Mouse (Mus musculus) thymus, postnatal 10 days (tissue): Measurements from ENCODE around the gene Gpr27.

ENCODE experiments used
- DNase-seq, 2 experiments: peaks; one replicate each; pipeline ENCODE4 v3.0.0; 2021; ENCODE audit warnings: low spot score in 2 of 2

Gpr27 gene

DNA sequence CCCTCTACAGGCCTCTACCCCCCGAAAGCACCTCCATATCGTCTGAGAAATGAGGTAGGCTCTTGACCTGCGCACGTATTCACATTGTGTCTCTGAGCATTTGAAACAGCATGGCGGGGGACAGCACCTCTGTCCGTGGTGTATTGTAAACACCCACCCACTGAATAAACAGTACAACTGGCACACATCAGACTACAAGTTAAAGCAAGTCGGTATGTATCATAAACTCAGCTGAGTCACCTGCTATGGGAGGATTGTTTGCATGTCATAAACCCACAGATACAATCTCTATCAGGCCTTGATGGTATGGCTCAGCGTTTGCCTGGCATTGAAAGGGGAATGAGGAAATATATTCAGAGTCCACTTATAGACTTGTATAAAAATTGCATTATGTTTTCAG lies 15.2 kb upstream of the Gpr27 start:
- no peak for DNase-seq

DNA sequence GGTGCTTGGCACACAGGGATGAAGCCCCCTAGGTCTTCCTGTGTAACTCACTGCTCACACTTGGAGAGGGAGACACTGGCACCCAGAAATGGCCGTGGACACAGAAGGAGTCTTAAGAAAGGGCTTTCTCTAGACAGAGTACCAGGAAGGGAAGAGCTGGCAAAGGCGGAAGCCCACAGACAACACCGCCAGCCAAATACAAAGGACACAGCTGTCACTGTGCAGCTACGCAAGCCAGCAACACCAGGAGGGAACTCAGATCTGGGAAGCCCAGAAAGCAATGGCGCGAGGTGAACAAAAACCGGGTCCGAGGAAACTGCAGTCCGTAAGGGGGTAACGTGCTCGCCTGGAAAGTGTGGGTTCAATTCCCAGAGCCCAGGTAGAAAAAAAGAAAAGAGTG lies 14.4 kb upstream of the Gpr27 start:
- no peak for DNase-seq

DNA sequence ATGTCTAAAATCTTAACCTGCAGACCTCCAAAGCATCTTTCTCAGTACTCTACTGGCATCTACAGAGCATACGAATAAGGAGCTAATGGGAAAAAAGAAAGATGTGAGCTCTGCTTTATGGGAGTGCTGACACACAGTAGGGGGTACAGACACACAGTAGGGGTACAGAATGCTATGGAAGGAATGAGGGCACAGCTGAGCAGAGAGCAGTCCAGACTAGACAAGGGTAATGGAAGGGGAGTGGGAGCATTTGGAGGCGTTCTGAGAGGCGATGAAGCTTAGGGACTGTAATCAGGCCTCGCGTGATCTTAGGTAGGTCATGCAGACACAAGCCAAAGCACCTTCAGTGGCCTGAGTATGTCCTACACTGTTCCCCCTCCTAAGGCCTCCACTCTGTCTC lies 8.5 kb upstream of the Gpr27 start:
- DNase-seq = no peak

DNA sequence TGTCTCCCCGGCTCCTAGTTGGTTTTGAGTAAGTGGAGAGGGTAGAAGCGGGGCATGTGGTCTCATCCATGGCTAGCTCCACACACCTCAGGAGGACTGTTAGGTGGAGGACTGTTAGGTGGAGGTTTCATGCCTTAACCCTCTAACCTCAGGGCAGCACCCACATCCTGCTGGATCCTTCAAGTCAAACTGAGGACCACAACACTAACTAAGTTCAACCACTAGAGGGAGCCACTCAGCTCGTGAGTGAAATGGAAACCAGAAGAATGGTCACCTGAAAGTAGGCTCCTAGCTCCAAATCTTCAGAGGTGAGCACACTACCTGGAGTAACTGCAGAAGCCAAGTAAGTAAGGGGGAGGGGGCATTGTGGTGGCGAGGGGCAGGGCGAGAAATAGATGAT lies 7.6 kb upstream of the Gpr27 start:
- DNase-seq = peak in 1 of 2 experiments; percentile 65

DNA sequence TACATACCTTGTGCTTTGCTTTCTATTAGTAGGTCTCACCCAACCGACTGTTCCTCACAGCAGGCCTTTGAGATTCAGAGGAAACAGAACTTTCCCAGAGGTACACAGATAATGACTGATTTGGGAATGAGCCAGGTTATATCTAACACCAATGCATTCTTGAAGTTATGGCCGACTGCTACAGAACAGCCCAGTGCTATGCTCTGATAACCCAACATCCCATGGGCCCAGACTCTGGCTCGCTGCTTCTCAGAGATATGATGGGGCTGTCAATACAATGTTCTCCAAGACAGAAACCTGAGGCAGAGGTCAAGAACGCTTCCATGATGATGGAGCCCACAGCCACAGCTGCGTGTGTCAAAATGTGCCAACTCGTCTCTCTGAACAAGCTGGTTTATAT lies 4.0 kb upstream of the Gpr27 start:
- no peak for DNase-seq

DNA sequence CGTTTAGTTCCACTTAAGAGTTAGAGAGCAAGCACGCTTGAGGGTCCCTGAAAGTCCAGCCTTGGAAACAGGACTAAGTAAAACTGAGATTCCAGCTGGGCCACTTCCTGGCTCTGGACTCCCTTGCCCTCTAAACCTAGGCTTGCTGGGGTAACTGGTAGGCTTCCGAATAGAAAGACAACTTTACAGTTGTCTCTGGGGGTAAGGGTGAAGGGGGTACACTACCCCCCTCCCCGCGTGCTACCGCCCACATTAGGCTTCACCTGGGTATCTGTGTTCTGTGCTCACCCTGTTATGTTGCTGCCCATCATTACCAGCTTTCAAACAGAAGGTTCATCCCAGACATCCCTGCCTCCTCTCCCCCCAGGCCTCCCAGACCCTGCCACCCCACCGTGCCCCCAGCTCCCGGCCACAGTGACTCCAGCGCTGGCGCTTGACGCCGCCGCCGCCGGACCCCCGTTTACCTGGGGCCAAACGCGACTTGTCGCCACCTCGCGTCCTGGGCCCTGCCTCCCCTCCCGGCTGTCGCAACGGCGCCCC lies 743 bp upstream of the Gpr27 start:
- no peak for DNase-seq

DNA sequence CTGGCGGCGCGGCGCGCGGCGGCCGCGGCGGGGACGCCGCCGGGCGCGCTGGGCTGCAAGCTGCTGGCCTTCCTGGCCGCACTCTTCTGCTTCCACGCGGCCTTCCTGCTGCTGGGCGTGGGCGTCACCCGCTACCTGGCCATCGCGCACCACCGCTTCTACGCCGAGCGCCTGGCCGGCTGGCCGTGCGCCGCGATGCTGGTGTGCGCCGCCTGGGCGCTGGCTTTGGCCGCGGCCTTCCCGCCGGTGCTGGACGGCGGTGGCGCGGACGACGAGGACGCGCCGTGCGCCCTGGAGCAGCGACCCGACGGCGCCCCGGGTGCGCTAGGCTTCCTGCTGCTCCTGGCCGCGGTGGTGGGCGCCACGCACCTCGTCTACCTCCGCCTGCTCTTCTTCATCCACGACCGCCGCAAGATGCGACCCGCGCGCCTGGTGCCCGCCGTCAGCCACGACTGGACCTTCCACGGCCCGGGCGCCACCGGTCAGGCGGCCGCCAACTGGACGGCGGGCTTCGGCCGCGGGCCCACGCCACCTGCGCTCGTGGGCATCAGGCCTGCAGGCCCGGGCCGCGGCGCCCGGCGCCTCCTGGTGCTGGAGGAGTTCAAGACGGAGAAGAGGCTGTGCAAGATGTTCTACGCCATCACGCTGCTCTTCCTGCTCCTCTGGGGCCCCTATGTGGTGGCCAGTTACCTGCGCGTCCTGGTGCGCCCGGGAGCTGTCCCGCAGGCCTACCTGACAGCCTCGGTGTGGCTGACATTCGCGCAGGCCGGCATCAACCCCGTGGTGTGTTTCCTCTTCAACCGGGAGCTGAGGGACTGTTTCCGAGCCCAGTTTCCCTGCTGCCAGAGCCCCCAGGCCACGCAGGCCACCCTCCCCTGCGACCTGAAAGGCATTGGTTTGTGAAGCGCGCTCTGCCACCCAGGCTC lies 700 bp downstream of the Gpr27 start:
- no peak for DNase-seq

DNA sequence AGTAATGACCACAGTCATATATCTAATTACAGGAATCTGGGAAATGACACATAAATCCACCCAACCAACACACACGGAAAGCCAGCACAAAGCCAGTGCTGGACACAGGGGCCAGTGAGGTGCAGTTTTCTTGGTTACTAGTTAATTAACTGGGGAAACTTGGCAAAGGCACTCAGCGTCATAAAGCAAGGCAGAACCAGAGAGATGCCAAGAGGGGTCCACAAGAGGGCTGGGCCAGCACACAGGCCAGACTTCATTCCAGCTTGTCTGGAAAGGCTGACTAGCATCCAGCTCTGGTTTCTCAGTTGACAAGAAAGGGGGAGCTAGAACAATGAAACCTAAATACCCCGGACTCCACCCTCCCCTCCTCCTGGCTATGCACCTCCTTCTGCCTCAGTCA lies 8.0 kb downstream of the Gpr27 start:
- DNase-seq = no peak

DNA sequence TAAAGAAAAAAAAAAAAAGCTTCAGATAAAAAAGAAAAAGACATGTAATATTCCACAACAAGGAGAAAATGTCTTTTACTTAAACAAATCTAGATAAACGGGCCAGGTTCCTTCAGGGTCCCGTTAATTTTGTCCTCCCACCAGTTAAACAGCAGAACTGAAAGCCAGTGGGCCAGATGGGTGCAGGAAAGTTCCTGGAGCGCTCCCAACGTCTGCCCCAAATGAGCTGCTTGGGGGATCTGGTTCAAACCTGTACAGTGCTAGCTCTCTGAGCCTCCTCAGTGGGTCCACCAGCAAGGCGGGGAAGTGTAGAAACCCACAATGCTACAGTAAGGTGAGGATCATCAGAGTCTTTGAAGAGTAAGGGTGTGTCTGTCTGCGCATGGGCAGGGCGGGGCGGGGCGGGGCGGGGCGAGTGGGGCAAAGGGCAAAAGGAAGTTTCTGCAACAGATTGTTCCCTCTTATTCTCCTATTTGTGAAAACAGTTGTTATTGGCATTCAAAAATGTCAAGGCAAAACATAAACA lies 19.2 kb downstream of the Gpr27 start:
- DNase-seq = no peak

DNA sequence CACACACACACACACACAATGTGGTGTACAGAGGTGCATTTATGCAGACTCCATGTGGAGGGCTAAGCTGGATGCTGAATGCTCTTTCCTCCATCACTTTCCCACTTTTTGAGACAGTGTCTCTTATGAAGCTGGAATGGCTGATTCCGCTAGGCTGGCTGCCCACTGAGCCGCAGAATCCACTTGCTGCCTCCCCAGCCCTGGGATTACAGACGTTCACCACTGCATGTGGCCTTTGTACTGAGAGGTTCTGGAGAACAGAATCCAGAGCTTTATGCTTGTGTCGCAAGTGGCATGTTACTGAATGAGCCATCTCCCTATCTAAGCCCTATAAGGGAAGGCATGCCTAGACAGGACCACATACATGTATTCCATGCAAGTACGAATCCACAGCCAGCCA lies 20.8 kb downstream of the Gpr27 start:
- no peak for DNase-seq

DNA sequence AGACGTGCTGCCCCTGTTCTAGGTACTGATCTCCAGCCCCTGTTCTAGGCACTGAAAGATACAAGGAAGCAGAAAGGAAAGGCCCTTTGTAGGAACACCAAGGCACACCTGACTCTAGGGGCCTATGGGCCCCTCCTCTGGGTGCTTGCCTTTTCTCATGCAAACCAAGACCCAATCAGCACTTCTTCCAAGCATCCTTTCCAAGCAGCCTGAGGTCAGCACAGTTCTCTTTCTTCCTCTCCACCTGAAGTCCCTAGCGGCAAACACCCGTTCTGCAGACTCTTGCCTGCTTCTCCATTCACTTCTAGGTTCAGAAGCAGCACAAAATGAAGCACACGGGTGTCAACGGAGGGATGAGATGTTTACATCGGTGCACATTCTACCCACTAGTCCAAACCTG lies 22.7 kb downstream of the Gpr27 start:
- no peak for DNase-seq

DNA sequence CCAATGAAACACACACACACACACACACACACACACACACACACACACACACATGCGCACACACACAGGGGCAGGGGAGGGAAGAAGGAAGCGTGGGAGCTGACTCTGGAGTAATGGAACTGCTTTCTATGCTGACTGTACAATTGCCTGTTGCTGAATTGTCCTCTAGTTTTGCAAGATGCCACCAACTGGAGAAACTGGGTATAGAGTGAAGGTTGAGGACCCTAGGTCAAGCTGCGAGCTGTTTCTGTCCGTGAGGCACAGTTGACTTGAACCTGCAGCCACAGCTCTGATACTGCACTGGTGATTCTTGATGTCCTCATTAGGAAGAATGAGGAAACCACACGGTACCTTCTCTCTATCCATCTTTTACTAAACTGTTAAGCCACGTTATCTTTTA lies 23.4 kb downstream of the Gpr27 start:
- DNase-seq = no peak

DNA sequence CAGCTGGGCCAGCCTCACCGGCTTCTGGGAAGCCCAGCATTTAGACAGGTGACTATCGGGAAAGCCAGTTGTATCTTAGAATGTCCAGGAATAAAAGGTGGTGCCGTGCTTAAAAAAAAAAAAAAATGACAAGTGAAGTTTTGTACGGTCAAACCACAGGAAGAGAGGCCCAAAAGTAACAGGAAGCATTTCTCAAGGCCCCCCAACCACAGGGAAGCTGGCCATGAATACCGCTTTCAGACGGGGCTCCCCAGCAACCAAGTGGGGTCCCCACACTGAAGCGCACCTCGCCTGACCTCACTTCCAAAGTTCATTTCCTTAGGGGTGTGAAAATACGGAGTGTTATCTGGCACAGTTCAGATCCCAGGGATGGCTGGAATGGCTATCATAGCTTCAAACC lies 28.6 kb downstream of the Gpr27 start:
- DNase-seq = no peak

DNA sequence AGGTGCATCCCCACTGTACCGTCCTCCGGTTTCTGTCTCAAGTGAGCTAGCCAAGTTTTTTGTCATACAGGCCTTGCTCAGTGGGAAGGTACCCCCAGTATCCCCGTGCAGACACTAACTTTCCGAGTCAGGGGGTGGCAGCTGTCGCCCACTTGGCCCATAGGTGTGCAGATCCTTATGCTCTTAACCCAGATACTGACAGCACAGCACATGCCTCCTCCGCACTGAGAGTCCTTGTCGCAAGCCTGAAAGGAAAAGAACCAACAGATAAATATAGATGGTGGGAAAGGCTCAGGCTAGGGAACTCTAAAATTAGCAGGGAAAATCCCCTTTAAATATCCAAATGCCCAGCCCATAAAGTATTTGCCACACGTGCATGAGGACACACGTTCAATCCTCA lies 29.9 kb downstream of the Gpr27 start:
- DNase-seq = no peak

DNA sequence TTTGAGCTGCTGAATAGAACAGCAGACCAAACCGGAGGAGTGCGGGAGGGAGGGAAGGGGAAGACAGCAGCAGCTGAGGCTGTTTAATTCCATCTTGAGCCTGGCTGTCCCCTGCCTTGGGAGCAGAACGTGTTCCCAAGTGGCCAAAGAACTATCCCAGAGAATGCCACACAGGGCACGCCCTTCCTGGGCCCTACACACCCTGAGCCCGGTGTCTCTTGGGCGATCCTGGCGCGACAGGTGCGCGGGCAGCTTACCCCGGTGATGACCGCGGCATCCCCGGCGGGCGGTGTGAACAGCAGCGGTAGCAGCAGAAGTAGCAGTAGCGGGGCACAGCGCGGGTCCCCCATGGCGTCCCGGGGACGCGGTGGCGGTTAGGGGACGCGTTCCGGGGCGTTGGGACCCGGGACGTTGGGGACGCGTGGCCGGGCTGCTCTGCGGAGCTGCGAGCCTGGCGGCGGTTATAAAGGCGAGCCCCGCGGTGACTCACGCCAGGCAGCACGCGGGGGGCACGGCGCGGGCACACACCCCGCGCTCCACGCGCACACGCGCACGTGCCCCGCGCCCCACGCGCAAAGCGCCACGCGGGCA lies 33.6 kb downstream of the Gpr27 start, which contains the start of gene Prok2:
TSS of gene Prok2 (minus strand) at position 422 of the 591 bp plus-strand sequence.
- DNase-seq = peak in 1 of 2 experiments; percentile 4

DNA sequence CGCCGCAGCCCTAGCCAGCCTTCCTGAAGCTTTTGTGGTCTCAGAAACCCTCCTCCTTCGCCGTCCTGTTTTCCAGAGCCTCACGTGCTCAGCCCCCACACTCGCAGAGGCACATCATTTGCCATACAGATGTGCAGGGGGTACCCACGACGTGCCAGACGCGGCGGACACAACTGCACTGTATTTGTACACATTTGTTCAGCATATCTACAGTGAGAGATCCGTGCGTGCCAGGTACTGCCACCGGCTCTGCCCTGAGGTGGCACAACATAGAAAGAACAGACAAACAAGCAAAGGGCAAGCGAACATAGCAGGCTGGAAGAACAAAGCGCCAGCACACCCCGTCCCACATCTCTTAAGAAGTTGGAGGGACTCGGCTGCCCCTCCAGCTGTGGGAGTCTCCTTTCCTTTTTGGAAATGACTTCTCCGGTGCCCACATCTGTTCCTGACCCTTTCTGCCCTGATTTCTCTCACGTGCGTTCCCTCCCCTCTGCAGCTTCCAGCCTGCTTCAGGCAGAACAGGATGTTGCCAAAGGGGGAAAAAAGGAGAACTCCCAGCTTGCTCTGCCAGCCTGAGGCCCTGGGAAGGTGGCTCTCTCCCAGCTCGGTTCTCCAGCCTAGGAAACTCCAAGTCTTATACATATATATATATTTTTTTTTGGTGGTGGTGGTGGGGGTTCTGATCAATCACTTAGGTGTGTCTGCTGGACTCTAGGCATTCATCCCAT lies 34.3 kb downstream of the Gpr27 start:
- no peak for DNase-seq

DNA sequence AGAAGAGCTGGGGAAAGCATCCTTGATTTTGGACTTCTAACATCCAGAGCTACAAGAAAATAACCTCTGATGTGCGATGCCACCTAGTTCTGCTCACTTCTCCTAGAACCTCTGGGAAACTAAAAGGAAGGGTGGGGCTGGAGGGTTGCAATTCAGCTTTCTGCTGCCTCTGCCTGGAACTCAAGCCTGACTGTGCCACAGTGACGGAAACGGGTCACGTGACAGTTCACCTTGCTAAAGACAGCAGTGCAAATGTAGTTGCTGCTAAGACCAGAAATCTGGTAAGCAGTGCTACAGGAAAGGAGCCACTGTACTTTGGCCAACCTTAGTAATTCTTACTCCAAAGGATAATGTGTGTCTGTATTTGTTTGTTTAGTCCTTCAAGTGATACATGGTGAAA lies 37.4 kb downstream of the Gpr27 start:
- no peak for DNase-seq

DNA sequence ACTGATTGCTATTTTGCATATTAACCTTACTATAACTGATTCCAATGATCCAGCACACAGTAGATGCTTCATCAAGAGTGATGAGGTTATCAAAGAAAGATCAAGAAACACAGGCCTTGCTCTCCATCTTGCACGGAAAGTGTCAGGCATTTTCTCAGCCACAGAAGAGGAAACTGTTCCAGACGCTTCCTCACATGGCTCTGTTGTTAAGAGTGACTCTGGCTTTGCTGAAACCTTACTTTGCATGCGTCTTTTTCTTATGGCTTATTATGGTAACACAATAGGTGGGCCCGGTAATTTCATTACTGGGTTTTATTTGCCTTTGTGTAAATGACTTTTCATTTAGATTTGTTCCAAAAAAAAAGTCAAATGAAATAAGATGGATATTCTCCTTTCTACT lies 39.4 kb downstream of the Gpr27 start:
- no peak for DNase-seq

DNA sequence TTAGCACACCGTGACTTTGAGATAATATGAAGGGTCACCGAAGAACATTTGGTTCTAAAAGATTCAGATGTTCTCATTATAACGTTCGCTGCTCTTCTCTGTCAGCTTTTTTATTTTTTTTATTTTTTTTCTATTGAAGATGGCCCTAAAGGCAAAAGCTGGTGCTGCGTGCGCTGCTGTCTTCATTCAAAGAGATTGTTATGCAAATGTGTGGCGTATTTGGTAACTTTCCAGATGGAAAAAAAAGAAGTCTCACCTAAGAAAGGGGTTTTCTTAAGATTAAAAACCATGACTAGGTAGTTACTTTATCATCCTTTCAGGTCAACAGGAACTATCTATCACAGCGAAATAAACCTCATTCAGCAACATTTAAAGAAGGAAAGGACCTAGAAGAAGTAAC lies 40.2 kb downstream of the Gpr27 start:
- DNase-seq = no peak

DNA sequence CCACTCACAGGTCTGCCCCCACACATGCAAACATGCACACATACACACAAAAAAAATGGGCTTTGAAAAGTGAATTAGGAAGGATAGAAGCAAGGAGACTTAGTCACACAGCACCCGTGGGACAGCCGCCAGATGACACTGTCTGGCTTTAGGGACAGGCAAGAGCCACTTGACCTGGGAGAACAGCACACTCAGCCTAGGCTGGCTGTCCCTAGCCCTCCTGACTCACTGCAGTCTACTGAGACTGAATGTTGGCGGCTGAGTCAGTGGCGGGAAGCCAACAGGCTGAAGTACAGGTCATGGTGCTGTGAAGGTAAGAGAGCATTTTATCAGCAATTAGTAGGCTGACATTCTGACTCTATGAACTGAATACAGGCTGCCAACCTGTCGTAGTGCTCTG lies 42.2 kb downstream of the Gpr27 start:
- no peak for DNase-seq

DNA sequence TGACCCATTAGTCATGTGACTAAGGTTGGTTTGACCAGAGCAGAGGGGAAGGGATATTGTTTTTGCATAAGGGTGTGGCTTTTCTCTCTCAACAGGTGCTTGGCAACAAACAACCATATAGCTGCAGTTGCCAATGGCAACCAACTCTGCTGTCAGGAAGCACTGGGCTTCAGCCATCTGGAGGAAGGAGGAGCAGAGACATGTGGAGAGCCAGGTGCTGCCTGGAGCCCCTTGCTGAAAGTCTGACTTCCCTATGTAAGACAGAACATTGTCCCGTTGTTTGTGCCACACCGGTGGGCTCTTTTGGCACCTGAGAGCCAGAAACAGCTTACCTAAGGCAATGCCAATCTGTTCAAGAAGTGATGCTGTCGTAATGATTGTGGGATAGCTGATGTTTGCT lies 50.4 kb downstream of the Gpr27 start:
- no peak for DNase-seq
